Mouse (Mus musculus) liver, embryonic 14.5 days (tissue): ENCODE results near the gene Slc5a4b. TPM values are rescaled to one million over a fixed set of nuclear protein-coding genes. Genes with fewer than 3 reads are reported as not detected.

Experiments used
- ATAC-seq: fragments of 200-750 bp; cut with Nextera tagmentation; 2 replicates; pipeline ENCODE4 v1.8.0; 2017; ENCODE audit warnings: moderate number of reproducible peaks, mild to moderate bottlenecking, moderate library complexity; ENCODE audit not compliant: insufficient read depth
- DNase-seq, 3 experiments: peaks; one replicate each; pipeline ENCODE4 v3.0.0-alpha.2; 2012 to 2013; ENCODE audit warnings: low read depth in 3 of 3, low spot score in 3 of 3
- H3K27ac ChIP-seq: fragments of 300-500 bp; sonication (generic); 2 replicates; pipeline ENCODE4 v1.5.1; 2014; ENCODE audit warnings: moderate library complexity, mild to moderate bottlenecking, control low read depth, inconsistent platforms
- H3K27me3 ChIP-seq: fragments of 300-500 bp; sonication (generic); 2 replicates; pipeline ENCODE4 v1.6.1; 2014; ENCODE audit warnings: mild to moderate bottlenecking, low read length, moderate library complexity; ENCODE audit not compliant: control insufficient read depth, insufficient read depth
- H3K36me3 ChIP-seq: fragments of 300-500 bp; sonication (generic); replicated peaks from 2 replicates; pipeline ENCODE4 v1.6.1; 2014; ENCODE audit warnings: low read depth; ENCODE audit not compliant: control insufficient read depth, insufficient read depth
- H3K4me1 ChIP-seq, 2 experiments: fragments of 200-500 bp in 1 of 2; fragments of 300-500 bp in 1 of 2; sonication (generic) in 1 of 2; replicated peaks; 2 replicates each; pipeline ENCODE4 v1.6.1; 2012 to 2014; ENCODE audit warnings: antibody characterized with exemption in 1 of 2, inconsistent platforms in 1 of 2, low read length in 1 of 2; ENCODE audit not compliant: control insufficient read depth in 2 of 2, insufficient read depth in 2 of 2
- H3K4me2 ChIP-seq: fragments of 300-500 bp; sonication (generic); 2 replicates; pipeline ENCODE4 v1.6.1; 2014; ENCODE audit warnings: low read depth, mild to moderate bottlenecking, control low read depth, moderate library complexity
- H3K4me3 ChIP-seq, 2 experiments: fragments of 200-500 bp in 1 of 2; fragments of 300-500 bp in 1 of 2; sonication (generic) in 1 of 2; 2 replicates each; pipeline ENCODE4 v1.5.1; 2012 to 2014; ENCODE audit warnings: low read depth in 2 of 2, low read length in 2 of 2, mild to moderate bottlenecking in 2 of 2, control low read depth in 1 of 2, inconsistent platforms in 1 of 2, moderate library complexity in 1 of 2; ENCODE audit not compliant: insufficient read depth in 1 of 2
- H3K9ac ChIP-seq: fragments of 300-500 bp; sonication (generic); replicated peaks from 2 replicates; pipeline ENCODE4 v1.6.1; 2014; ENCODE audit warnings: mild to moderate bottlenecking, control low read depth, moderate library complexity
- H3K9me3 ChIP-seq: fragments of 300-500 bp; sonication (generic); 2 replicates; pipeline ENCODE4 v1.6.1; 2016; ENCODE audit warnings: low read length, mixed read lengths; ENCODE audit not compliant: control insufficient read depth
- CTCF ChIP-seq: IDR thresholded peaks from 2 replicates; pipeline ENCODE4 v1.5.1; 2016; ENCODE audit warnings: antibody characterized with exemption, low read depth, control low read depth
- EP300 ChIP-seq: IDR thresholded peaks from 2 replicates; pipeline ENCODE4 v1.6.1; 2016; ENCODE audit warnings: antibody characterized with exemption, low read depth
- whole genome bisulfite sequencing: fragments of 180-500 bp; shearing (Covaris S2); extraction: QIAGEN DNeasy Blood & Tissue Kit; methylation state at CpG from one replicate; pipeline ENCODE4 v1.1.7; 2014; ENCODE audit not compliant: insufficient replicate concordance; 5-methylcytosine and 5-hydroxymethylcytosine counted together
- polyA plus RNA-seq, 2 experiments: library from polyadenylated mRNA; depleted of rRNA in 1 of 2; stranded (reverse) in 1 of 2; unstranded in 1 of 2; fragments of >200 nt; fragmentation: Nextera tagmentation in 1 of 2; extraction: Ambion mirVana in 1 of 2; gene quantifications; 2 replicates each; pipeline versions ENCODE4 v1.2.1 to v1.2.3; 2012 to 2014

The Slc5a4b gene
- polyA plus RNA-seq, 2 experiments = 0.03 to 0.10 TPM

DNA sequence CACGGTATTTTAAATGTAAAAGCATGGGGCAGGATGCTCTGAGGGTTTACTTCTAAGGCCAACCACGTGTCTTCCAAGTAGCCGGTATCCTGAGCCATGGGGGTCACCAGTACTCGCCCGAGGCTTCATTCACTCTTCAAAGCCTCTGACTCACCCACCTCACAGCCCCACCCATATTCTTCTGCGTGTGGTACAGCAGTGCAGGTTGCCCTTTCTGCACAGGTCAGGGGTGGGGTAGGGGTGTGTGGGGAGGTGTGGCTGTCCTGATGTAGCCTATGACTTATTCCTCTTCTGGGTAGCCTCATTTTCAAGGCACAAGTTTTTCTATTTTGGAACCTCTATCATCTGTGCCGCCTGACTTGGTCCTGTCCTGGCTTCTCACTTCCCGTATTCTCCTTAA, 36.1 kb upstream of the Slc5a4b start:
- ATAC-seq (no peak), DNase-seq (no peak)
- Histone ChIP-seq H3K4me3 (no peak overlapping the region), H3K4me1 (no peaks in the 10 kb centered on the region), H3K4me2 (no peak overlapping the region), H3K9ac (no peak overlapping the region), H3K27me3 (no peaks in the 10 kb centered on the region), H3K27ac (no peak overlapping the region), H3K36me3 (no peaks in the 10 kb centered on the region), H3K9me3 (no peaks in the 10 kb centered on the region)
- WGBS = 51% methylated on average over 8 of the region's 8 CpGs
- TF ChIP-seq EP300 = no peak
- no peak for TF ChIP-seq CTCF

DNA sequence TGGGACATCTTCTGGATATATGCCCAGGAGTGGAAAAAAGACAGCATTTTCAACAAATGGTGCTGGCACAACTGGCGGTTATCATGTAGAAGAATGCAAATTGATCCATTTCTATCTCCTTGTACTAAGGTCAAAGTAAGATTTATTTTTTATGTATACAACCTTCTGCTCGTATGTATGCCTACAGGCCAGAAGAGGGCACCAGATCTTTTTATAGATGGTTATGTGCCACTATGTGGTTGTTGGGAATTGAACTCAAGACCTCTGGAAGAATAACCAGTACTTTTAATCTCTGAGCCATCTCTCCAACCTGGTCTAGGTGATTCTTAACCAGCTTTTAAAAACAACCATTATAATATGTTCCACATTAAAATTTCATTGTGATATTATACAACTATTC, 25.6 kb upstream of the Slc5a4b start:
- 50% methylated on average over 2 of the region's 2 CpGs for WGBS

GRCm38 (mm10) chr10:76132506-76132905, 21.7 kb upstream of the Slc5a4b start:
- H3K27me3 ChIP-seq = no peaks in the 10 kb centered on the region
- WGBS = 42% methylated on average over 4 of the region's 4 CpGs
- DNase-seq (no peak), ATAC-seq (no peak)
- TF ChIP-seq CTCF (no peak), EP300 (no peak)
- H3K4me1 ChIP-seq = no peaks in the 10 kb centered on the region
- no peaks in the 10 kb centered on the region for H3K9me3 ChIP-seq
- no peak overlapping the region for H3K9ac ChIP-seq
- H3K36me3 ChIP-seq = no peaks in the 10 kb centered on the region
- no peak overlapping the region for H3K27ac ChIP-seq
- H3K4me2 ChIP-seq = no peak overlapping the region
- H3K4me3 ChIP-seq = no peak overlapping the region

More for the DNA sequence above, 25.6 kb upstream of the Slc5a4b start:
- ATAC-seq = no peak
- no peak overlapping the region for H3K4me3 ChIP-seq
- H3K4me1 ChIP-seq = no peaks in the 10 kb centered on the region
- no peaks in the 10 kb centered on the region for H3K36me3 ChIP-seq
- no peak overlapping the region for H3K9ac ChIP-seq
- H3K4me2 ChIP-seq = no peak overlapping the region
- DNase-seq = no peak
- no peaks in the 10 kb centered on the region for H3K27me3 ChIP-seq
- H3K9me3 ChIP-seq = no peaks in the 10 kb centered on the region
- TF ChIP-seq CTCF = no peak
- no peak for TF ChIP-seq EP300
- no peak overlapping the region for H3K27ac ChIP-seq

- no peak for DNase-seq
- ATAC-seq = no peak
- H3K4me1 ChIP-seq = peaks cover 0 to 2% of the 10 kb centered on the region in 2 experiments; a peak in 2 of 4 replicates
- no peak overlapping the region for H3K4me3 ChIP-seq
- no peaks in the 10 kb centered on the region for H3K27me3 ChIP-seq
- WGBS = 63% methylated on average over 5 of the region's 5 CpGs
- no peak overlapping the region for H3K27ac ChIP-seq
- no peak overlapping the region for H3K9ac ChIP-seq
- H3K9me3 ChIP-seq = no peaks in the 10 kb centered on the region
- H3K4me2 ChIP-seq = no peak overlapping the region
- no peaks in the 10 kb centered on the region for H3K36me3 ChIP-seq
- TF ChIP-seq EP300 (no peak), CTCF (no peak)
Observed at GRCm38 (mm10) chr10:76121495-76121894, 10.7 kb upstream of the Slc5a4b start.

- 46% methylated on average over 4 of the region's 4 CpGs for WGBS
- H3K27me3 ChIP-seq = no peaks in the 10 kb centered on the region
- TF ChIP-seq EP300 (no peak), CTCF (no peak)
- H3K9ac ChIP-seq = no peak overlapping the region
- H3K4me3 ChIP-seq = no peak overlapping the region
- H3K27ac ChIP-seq = no peak overlapping the region
- no peak for DNase-seq
- no peak overlapping the region for H3K4me2 ChIP-seq
- no peaks in the 10 kb centered on the region for H3K9me3 ChIP-seq
- H3K36me3 ChIP-seq = no peaks in the 10 kb centered on the region
- peaks cover 0 to 2% of the 10 kb centered on the region in 2 experiments; a peak in 2 of 4 replicates for H3K4me1 ChIP-seq
- no peak for ATAC-seq
Observed at GRCm38 (mm10) chr10:76120124-76120711, 9.5 kb upstream of the Slc5a4b start.
